Mouse (Mus musculus): ENCODE results near the gene Fgl2.
"Not testable (repeated sequence)": the region's sequence is repeated elsewhere in the genome, so short reads cannot be mapped to it uniquely, and the experiment has no call there.

The Fgl2 gene

DNA sequence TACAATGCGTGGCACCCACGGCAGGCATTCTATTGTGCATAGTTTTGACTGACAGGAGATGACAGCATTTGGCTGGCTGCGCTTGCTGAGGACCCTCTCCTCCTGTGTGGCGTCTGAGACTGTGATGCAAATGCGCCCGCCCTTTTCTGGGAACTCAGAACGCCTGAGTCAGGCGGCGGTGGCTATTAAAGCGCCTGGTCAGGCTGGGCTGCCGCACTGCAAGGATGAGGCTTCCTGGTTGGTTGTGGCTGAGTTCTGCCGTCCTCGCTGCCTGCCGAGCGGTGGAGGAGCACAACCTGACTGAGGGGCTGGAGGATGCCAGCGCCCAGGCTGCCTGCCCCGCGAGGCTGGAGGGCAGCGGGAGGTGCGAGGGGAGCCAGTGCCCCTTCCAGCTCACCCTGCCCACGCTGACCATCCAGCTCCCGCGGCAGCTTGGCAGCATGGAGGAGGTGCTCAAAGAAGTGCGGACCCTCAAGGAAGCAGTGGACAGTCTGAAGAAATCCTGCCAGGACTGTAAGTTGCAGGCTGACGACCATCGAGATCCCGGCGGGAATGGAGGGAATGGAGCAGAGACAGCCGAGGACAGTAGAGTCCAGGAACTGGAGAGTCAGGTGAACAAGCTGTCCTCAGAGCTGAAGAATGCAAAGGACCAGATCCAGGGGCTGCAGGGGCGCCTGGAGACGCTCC, at the start of gene Fgl2:
Gene Fgl2 (plus strand): TSS at position 150 of the 687 bp plus-strand sequence.
- DNase-seq = peak; percentile 88

DNA sequence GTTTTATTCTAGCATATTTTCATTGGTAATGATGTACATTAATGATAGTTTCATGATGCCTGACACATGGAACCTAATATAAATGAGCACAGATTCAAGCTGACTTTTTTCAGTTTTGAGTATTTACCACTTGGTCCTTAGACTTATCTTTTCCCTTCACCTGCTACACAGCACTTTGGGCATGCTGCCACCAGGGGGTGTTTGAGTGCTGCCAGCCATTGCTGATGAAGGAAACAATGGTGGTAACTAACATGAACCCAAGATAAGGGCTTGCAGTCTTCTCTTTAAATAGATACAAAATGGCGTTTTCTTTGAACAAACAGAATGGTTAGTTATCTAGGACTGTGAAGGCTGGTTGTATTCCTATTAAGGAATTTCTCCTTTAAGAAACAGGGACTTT, 45.9 kb upstream of the Fgl2 start:
- peak; percentile 70 for DNase-seq

DNA sequence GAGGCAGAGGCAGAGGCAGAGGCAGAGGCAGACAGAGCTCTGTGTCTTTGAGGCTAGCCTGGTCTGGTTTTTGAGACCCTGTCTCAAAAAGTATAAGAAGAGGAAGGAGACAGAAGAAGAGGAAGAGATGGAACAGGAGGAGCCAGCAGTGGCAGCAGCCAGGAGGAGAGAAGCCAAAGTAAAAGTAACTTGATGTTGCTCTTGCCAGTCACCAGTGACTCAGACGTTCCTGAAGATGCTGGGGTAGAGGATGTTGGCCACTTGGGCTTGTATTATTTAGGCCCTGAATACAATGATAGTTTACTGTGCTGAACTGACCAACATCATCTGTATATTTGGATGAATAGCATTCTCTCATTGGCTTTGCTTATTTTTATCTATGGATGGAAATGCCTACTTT, 43.9 kb upstream of the Fgl2 start:
- no peak for DNase-seq

DNA sequence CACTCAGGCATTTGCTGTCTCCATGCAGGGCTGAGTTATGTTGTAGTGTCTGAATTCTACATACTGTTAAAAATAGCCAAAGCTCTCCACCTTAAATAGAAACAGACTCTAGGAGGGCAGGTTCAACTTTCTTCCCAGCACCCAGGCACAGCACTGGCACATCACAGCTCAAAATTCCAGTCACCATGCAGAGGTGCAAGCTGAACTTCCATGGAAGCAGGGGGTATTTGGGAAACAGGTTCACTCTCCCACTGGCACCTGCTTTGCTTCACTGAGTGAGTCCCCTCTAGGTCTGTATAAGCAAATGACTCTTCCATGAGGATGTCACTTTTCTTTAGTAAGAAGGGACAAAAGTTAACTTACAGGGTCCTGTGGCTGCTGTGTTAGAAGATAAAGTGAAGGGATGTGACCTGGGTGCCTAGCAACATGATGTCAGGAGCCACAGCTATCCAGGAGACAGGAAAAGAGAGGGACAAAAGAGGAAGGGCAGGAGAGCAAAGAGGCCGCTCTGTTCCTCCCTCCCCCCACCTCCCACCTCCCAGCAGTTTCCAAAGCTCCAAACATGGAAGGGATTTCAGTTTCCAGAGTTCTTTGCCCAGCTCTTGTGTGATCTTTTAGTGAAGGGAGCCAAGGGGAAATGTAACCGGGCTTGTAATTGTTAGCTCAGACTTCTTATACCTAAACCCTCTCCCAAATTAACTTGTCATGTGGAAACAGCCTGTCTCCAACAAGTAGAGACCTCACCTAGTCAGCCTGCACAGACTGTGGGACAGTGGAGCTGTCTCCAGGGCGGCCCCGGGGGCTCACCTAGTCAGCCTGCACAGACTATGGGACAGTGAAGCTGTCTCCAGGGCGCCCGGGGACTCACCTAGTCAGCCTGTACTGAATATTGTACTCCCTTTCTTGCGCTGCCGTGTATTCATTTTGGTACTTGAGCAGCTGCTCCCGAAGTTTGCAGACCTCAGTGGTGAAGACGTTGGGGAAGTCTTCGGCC, 42.5 kb upstream of the Fgl2 start:
- no peak for DNase-seq

DNA sequence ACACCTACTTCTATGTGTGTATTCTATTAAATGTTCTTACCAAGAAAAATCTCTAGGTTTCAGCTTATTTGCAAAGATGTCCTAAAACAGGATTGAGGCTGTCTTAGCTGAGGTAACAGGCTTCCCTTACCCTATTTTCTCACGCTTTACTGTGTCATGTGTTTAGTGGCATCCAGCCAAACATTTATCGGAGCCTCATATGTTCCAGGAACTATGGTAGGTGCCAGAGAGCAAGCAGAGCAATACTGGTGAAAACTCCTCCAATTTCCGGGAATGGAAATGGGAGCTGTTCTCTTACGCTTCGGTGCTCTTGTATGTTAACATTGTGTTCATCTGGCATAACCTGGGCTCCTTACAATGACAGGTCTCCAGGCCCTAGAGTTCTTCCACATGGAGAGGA, 40.8 kb upstream of the Fgl2 start:
- no peak for DNase-seq

DNA sequence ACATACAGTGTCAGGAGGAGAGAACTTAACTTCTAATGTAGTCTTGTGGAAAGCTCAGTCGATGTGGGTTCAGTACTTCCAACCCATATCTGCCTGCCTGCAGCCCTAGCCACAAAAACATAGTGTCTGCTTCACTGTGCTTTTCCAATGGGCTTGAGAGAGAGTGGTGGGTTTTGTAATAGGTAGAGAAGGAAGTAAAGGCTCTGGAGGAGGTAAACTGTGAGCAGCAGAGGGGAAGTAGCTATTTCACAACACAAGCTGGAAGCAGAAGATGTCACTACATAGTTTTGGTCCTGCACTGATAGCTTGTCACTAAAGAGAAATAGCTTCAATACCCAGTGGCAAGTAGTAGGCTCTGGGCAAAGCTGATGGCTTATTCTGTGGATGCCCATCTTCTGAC, 40.3 kb upstream of the Fgl2 start:
- DNase-seq = no peak

DNA sequence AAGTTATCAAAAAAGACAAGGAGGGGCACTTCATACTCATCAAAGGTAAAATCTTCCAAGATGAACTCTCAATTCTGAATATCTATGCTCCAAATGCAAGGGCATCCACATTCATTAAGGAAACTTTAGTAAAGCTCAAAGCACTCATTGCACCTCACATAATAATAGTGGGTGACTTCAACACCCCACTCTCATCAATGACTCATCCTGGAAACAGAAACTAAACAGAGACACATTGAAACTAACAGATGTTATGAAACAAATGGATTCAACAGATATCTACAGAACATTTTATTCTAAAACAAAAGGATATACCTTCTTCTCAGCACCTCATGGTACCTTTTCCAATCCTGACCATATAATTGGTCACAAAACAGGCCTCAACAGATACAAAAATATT, 30.2 kb upstream of the Fgl2 start:
- DNase-seq = not testable (repeated sequence)

DNA sequence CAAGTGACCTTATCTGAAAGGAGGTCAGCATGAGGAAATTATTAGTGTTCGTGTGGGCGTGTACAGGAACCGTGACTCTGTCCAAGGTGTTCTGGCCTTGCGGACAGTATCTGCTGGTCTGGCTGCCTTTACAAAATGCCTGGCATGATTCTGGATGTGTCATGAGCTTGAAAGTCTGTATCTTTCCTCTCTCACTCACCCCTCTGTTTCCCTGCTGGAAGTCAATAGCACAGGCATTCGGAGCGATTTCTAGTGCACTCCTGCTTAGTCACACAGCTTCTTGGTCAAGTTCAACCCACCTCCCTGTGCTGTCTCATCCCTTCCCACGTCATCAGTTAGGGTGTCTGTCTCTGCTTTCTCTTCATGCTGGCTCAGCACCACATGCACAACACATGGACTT, 24.1 kb upstream of the Fgl2 start:
- DNase-seq = no peak

DNA sequence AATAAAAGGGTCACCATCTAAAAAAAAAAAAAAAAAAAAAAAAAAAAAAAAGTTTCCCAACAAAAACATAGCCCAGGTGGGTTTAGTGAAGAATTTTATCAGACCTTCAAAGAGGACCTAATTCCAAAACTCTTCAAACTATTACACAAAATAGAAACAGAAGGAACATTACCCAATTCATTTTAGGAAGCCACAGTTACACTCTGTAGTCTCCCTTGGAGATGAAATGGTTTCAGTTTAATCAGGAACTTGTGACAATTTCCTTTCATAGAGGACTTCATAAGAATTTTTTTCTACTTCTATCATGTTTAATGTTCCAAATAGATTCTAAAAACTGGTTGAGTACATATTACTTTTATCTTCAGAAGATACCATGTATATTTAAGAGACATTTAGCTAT, 20.8 kb upstream of the Fgl2 start:
- DNase-seq = no peak

DNA sequence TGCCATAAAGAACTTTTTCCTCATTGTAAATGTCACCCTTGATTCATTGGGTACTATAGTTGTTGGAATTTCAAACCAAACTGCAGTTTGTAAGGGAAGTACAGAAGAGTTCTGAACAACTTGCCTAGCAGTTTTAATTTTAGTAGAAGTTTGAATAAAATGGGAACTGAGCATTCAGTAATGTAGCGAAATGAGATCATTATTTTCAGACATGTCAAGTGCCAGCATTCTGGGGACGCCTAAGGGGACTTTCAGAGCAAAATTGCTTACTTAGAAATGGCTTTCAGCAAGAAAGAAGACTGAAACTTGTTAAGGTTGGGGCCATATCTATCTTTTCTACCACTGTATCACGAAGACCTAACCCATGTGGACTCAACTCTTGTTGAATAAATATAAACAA, 13.8 kb upstream of the Fgl2 start:
- no peak for DNase-seq

DNA sequence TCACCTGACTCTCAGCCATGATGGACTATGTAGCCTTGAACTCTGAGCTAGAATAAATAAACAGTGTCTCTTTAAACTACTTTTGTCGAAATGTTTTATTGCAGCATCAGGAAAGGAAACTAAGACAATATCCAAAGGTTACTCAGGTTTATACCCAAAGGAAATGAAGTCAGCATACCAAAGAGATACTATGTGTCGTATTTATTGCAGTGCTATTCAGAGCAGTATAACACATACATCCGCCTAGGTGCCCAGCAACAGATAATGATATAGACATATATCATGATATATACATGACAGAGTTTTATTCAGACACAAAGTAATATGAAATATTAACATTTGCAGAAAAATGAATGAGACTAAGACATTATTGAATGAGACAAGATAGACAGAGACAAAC, 9.1 kb upstream of the Fgl2 start:
- no peak for DNase-seq

DNA sequence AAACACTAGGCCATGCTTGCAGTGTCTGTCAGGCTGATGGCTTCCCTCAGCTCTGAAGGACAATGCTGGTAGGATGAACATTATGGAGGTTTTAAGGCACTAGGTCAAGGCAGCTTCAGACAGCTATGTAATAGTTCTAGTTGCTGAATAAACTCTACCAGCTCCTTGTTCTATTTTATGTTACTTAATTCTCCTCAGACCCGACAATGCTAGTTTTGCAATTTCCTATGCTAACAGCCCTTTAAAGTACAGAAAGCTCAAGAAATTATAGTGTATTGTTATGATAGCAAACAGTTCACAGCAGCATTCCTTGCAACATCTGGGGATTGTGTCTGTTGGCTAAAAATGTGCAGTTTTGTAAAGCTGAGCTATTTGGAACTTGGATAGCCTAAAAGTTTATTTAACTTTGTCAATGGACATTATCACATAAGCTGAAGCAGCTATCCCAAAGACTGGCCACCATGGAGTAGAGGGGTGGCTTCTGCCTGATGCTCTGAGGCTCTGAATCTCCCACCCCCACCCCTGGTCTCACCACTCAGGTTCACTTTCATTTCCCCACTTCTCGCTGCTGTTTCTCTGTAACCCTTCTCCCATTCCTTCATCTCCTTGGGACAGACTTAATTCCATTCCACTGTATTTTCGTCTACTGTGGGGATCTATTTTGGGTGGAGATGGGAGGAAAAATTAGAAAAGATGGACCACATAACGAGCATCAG, 5.9 kb upstream of the Fgl2 start:
- DNase-seq = no peak

DNA sequence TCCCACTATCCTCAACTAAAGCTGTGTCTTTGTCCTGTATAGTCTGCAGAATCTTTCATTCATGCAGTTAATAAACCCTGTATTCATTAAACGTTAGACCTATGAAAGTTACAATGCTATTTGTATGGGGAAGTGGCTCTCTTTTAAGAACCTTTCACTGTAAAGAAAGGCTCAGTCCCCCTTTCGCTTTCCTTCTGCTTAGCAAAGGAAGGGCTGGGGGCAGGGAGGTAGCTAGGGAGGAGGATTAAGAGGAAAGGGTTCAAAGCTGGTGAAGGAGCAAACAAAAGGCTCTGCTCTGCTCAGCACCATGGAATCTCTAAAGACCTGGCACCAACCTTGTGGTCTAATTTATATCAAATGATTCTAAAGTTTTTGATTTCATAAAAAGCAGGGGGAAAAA, 4.9 kb upstream of the Fgl2 start:
- no peak for DNase-seq

DNA sequence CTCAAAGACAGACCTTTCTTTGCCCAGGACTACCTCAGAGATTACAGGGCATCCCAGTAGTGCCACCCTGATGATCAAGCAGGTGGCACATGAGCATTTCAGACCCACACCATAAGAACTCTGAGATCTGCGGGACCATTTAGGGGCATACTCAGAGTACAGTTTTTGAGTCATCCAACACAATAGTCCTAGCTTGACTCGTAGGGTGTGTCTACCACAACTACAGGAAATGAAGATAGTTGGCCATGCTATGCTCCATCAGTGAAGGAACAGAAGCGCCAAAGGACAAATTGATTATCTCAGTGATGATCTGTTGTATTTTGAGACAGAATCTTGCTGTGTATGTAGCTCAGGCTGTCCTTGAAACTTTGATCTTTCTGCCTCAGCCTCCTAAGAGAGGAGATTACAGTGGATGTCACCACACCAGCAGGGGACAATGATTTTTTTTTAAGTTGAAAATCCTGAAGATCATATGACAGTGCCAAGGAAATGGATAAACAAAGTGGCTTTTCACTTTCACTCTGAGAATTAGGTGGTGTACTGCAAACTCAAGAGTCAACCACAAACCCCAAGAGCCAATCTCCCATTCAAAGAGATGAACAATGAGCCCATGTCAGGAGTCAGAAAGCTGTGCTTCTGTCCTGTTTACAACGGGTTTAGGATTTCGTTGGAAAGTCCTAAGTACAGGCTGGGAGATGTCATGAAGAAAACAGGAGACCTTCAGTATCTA, 2.1 kb upstream of the Fgl2 start:
- no peak for DNase-seq

DNA sequence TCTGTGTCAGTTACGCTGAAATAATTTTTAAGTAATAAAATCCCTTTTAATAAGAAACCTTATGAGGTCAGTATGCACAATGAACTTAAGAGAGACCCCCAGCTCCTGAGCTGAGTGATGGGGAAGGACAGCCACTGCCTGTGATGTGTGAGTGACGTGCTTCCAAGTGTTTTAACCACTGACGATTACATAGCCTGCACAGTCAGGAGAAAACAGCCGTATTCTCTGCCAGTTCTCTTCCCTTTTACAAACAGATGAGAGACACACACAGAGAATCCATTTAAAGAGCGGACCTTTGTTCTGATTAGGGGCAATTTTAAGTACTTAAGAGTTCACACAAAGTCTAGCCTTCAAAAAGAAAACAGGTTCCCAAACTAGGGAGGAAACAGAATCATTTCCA, 522 bp upstream of the Fgl2 start:
- DNase-seq = no peak

DNA sequence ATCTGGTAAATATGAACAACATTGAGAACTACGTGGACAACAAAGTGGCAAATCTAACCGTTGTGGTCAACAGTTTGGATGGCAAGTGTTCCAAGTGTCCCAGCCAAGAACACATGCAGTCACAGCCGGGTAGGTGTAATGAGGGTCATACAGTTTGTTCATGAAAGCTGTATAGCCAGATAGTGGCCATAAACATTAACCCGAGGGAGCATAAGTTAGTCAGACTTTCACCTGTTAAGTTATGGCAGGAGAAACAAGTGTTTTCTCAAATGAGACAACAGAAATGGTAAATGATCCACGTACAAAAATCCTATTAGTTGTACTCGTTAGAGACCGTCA, 707 bp downstream of the Fgl2 start:
- DNase-seq = no peak

DNA sequence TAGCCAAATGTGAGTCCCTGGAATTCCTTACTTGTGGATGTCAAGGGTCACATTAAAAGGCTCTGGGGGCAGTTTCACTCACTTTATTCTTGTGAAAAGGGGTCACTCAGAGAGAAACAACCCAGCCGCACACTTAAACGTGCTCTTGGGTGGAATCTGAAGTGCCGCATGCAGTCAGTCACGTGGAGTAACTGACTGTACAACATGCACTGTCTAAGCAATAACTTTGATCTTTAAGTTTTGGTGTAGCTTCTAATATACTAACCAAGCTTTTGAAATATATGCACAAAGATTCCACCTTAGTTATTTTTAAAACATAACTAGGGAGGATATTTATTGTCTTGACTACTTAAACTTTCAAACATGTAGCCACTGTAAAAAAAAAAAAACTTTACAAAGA, 4.5 kb downstream of the Fgl2 start:
- no peak for DNase-seq

DNA sequence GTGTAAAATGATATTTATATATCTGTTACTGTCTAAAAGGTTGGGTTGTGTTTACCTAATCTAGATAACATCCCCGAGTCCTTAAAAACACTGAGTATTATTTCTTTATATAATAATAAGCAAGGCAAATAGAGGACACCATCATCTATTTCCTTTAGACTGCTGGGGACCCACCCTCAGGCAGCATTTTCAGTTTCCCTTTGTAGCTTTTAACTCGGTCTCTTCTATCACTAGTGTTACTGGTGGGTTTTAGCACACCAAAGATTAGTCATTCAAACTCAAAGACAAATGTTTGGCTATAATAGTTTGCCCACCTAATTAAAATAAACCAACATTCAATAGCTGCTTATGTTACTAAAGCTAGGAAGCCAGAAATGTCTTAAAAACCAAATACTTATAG, 6.0 kb downstream of the Fgl2 start:
- DNase-seq = no peak

DNA sequence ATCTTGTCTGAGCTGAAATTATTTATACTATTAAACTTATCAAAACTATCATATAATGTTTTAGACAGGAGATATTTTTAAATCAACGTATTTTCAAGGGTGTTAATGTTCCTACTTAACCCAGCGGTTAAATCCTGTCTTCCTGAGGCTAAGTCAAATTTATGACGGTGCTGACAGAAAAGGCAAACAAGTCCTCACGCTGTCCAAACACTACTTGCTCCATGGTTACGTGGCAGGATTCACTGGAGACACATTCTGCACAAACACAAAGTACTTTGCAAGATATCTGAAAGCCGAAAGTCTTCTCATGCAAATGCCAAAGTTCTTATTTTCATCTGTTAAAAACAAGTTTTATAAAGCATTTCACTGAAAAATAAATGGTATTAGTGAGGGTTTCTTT, 9.5 kb downstream of the Fgl2 start:
- DNase-seq = no peak

DNA sequence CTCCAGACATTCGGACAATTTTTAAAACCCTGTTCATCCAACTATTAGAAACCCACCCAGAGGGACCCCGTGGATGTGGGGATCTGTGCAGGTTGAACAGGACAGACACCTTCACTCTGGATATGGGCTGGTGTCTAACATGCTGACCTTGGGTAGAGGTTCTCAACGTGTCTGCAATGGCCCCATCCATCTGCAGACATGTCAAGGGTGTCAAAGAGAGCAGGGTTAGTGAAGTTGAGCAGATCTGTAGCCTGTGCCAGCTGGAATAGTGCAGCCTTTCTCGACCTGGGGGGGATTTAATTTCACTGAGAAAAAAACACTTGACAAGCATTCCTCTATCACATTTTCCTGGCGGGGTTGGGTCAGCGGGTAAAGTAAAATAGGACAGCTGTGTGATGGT, 10.2 kb downstream of the Fgl2 start:
- DNase-seq = no peak

DNA sequence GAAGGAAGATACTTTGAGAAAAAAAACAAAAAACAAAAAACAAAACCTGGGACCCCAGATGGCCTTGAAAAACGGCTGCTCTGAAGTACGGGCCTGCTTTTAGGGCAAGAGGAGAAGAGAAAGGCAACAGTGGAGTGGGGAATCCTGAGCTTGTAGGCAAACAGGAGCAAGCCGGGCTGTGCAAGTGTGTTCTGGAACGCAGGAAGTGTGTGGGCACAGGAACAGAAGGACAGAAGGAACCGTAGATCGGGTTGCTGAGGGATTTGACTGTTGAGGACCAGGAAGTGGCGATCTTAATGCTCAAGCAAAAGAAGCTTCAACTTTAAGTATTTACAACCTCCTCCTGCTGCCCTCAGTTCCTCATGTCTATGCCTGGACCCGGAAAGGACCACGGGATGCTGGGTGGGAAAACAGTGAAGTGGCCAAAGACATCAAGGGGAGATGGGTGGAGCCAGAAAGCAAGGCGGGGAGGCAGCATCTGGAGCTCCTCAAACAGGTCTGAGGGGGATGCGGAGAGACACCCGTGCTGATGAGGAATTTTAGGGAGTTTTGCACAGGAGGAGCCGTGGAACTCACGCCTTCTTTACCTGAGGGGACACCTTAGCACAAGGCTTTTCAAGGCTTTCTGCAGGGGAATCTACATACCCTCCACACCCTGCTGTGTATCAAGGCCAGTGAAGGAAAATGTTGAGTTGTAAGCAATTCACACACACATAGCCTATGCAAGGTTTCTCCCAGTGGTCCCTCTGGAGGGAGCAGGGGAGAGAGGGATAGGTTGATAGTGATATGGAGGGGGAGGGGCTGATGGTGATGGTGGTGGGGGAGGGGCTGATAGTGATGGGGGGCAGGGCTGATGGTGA, 11.2 kb downstream of the Fgl2 start:
- no peak for DNase-seq
